12 mouse cellular contexts compared by ENCODE assay signal in genomic region chr7:144411967-144412906, GRCm38 (mm10). TPM values are rescaled to one million over a fixed set of nuclear protein-coding genes. Genes with fewer than 3 reads are reported as not detected.
DNase-seq lines count a peak whose midpoint lies in the region; ATAC-seq lines count a peak whose summit lies in the region.
"Had no signal": no experiment of that assay in that cellular context is flagged by ENCODE, and none has a peak within 500 bp of the region (broad histone marks: within the 10 kb centered on the region; RNA-seq: fewer than 3 reads in every experiment).

No protein-coding gene starts in this region.

- no peaks in the 10 kb centered on the region for H3K9me3 ChIP-seq in midbrain, embryonic 10.5 days (replicated peaks)
- H3K9me3 ChIP-seq in midbrain, embryonic 11.5 days (ENCODE audit: control insufficient read depth, low read length) = no peaks in the 10 kb centered on the region
- no peaks in the 10 kb centered on the region for H3K9me3 ChIP-seq in hindbrain, embryonic 15.5 days
- no peaks in the 10 kb centered on the region for H3K9me3 ChIP-seq in neural tube, embryonic 14.5 days (ENCODE audit: control insufficient read depth, low read length)
- H3K9me3 ChIP-seq in heart, embryonic 10.5 days = no peaks in the 10 kb centered on the region

- H3K4me2 ChIP-seq in midbrain, embryonic 11.5 days = no peak overlapping the region
- no peak overlapping the region for H3K4me2 ChIP-seq in hindbrain, embryonic 15.5 days
- no peak overlapping the region for H3K4me2 ChIP-seq in neural tube, embryonic 14.5 days (ENCODE audit: low read depth, low read length)

- no peak for ATAC-seq in midbrain, embryonic 11.5 days (ENCODE audit: low FRiP score)
- peak; percentile 37 for ATAC-seq in hindbrain, embryonic 15.5 days (ENCODE audit: low FRiP score, low read depth)
- ATAC-seq in neural tube, embryonic 14.5 days (ENCODE audit: low read depth) = 0 out of 2 replicates have a peak, but pooled peaks have one; percentile 45

- H3K9ac ChIP-seq in midbrain, embryonic 11.5 days (ENCODE audit: low read length) = no peak overlapping the region
- no peak overlapping the region for H3K9ac ChIP-seq in hindbrain, embryonic 15.5 days
- no peak overlapping the region for H3K9ac ChIP-seq in neural tube, embryonic 14.5 days (replicated peaks; ENCODE audit: low read depth, low read length)

- DNase-seq in cerebellum, postnatal 10 days = peak; percentile 67 to 73
- DNase-seq in cerebellum, adult 9-10 months = no peak
- no peak for DNase-seq in midbrain, embryonic 10.5 days (ENCODE audit: low spot score)
- no peak for DNase-seq in midbrain, embryonic 11.5 days (ENCODE audit: low spot score, missing footprints)
- DNase-seq in ovary, postnatal 14 days (ENCODE audit: low spot score) = no peak
- DNase-seq in heart, embryonic 10.5 days (ENCODE audit: low spot score) = no peak
- DNase-seq: cerebellum, postnatal 36 days; gastrocnemius, adult 2 months; kidney, adult 9 months; layer of hippocampus, postnatal 36 days had no signal

- no peak overlapping the region for H3K4me3 ChIP-seq in midbrain, embryonic 10.5 days
- H3K4me3 ChIP-seq in midbrain, embryonic 11.5 days (ENCODE audit: low read depth, low read length) = no peak overlapping the region
- H3K4me3 ChIP-seq in hindbrain, embryonic 15.5 days = no peak overlapping the region
- H3K4me3 ChIP-seq in neural tube, embryonic 14.5 days (ENCODE audit: low read depth, low read length) = no peak overlapping the region
- H3K4me3 ChIP-seq in heart, embryonic 10.5 days = no peak overlapping the region
- H3K4me3 ChIP-seq: gastrocnemius, adult 2 months had no signal

- H3K4me1 ChIP-seq in midbrain, embryonic 10.5 days = peaks cover 22% of the 10 kb centered on the region
- H3K4me1 ChIP-seq in midbrain, embryonic 11.5 days (ENCODE audit: control insufficient read depth, insufficient read depth, low read length) = peaks cover 4% of the 10 kb centered on the region
- H3K4me1 ChIP-seq in hindbrain, embryonic 15.5 days (replicated peaks) = peaks cover 24% of the 10 kb centered on the region
- peaks cover 11% of the 10 kb centered on the region for H3K4me1 ChIP-seq in neural tube, embryonic 14.5 days (ENCODE audit: control insufficient read depth, insufficient read depth, low read length)
- peaks cover 16% of the 10 kb centered on the region for H3K4me1 ChIP-seq in heart, embryonic 10.5 days

- H3K27ac ChIP-seq in midbrain, embryonic 10.5 days (replicated peaks) = peak overlapping the region; percentile 56; the same call in 1 of the 2 replicates
- no peak overlapping the region; the same call in 1 of the 2 replicates for H3K27ac ChIP-seq in midbrain, embryonic 11.5 days (ENCODE audit: low read depth, low read length)
- H3K27ac ChIP-seq in hindbrain, embryonic 15.5 days (replicated peaks) = peak overlapping the region; percentile 70
- peak overlapping the region; percentile 18; the same call in 1 of the 2 replicates for H3K27ac ChIP-seq in neural tube, embryonic 14.5 days (ENCODE audit: low read depth, low read length)
- no peak overlapping the region for H3K27ac ChIP-seq in heart, embryonic 10.5 days
- H3K27ac ChIP-seq: gastrocnemius, adult 2 months had no signal

- no peaks in the 10 kb centered on the region for H3K27me3 ChIP-seq in midbrain, embryonic 10.5 days (ENCODE audit: low read depth, poor library complexity, severe bottlenecking)
- H3K27me3 ChIP-seq in midbrain, embryonic 11.5 days (ENCODE audit: control insufficient read depth, insufficient read depth, low read length) = no peaks in the 10 kb centered on the region
- no peaks in the 10 kb centered on the region for H3K27me3 ChIP-seq in hindbrain, embryonic 15.5 days
- no peaks in the 10 kb centered on the region for H3K27me3 ChIP-seq in neural tube, embryonic 14.5 days (ENCODE audit: control insufficient read depth, insufficient read depth, low read length)
- H3K27me3 ChIP-seq in heart, embryonic 10.5 days (ENCODE audit: insufficient read depth, poor library complexity, severe bottlenecking) = peaks cover 53% of the 10 kb centered on the region

- WGBS in midbrain, embryonic 10.5 days = 83% methylated on average over 22 of the region's 22 CpGs
- 80% methylated on average over 22 of the region's 22 CpGs for WGBS in midbrain, embryonic 11.5 days
- 46% methylated on average over 22 of the region's 22 CpGs for WGBS in hindbrain, embryonic 15.5 days
- 40% methylated on average over 22 of the region's 22 CpGs for WGBS in neural tube, embryonic 14.5 days
- WGBS in heart, embryonic 10.5 days = 76% methylated on average over 22 of the region's 22 CpGs

- peaks cover 25% of the 10 kb centered on the region for H3K36me3 ChIP-seq in midbrain, embryonic 10.5 days
- no peaks in the 10 kb centered on the region; the same call in 1 of the 2 replicates for H3K36me3 ChIP-seq in midbrain, embryonic 11.5 days (ENCODE audit: control insufficient read depth, insufficient read depth, low read length)
- peaks cover 9% of the 10 kb centered on the region; the same call in 1 of the 2 replicates for H3K36me3 ChIP-seq in hindbrain, embryonic 15.5 days
- peaks cover 11% of the 10 kb centered on the region; the same call in 1 of the 2 replicates for H3K36me3 ChIP-seq in neural tube, embryonic 14.5 days (ENCODE audit: control insufficient read depth, insufficient read depth, low read length)
- no peaks in the 10 kb centered on the region for H3K36me3 ChIP-seq in heart, embryonic 10.5 days

RNA-seq across cellular contexts. Expression of gene Cttn, which starts 58.6 kb away (rescaled TPM):
- polyA plus RNA-seq in midbrain, embryonic 10.5 days (2016; fragmentation: Nextera tagmentation; extraction: Ambion mirVana) = 217 and 229 TPM in 2 replicates
- 193 and 196 TPM in 2 replicates for polyA plus RNA-seq in midbrain, embryonic 11.5 days (2014; fragmentation: Nextera tagmentation; extraction: Ambion mirVana)
- 171 and 187 TPM in 2 replicates for polyA plus RNA-seq in hindbrain, embryonic 15.5 days (2015; fragmentation: Nextera tagmentation; extraction: Ambion mirVana)
- polyA plus RNA-seq in neural tube, embryonic 14.5 days (2014; fragmentation: Nextera tagmentation; extraction: Ambion mirVana) = 144 and 167 TPM in 2 replicates
- 168 and 174 TPM in 2 replicates for polyA plus RNA-seq in heart, embryonic 10.5 days (2016; fragmentation: Nextera tagmentation; extraction: Ambion mirVana)

Comparison
In these comparisons a context has a peak if more than half of its experiments do, and no peak if none do; other contexts are left out.
1. DNase-seq: peak in cerebellum, postnatal 10 days (2 of 2); none in cerebellum, adult 9-10 months (single experiment), midbrain, embryonic 10.5 days (single experiment), midbrain, embryonic 11.5 days (single experiment), ovary, postnatal 14 days (single experiment) and heart, embryonic 10.5 days (single experiment).
2. H3K27ac ChIP-seq: peak in midbrain, embryonic 10.5 days (single experiment), hindbrain, embryonic 15.5 days (single experiment) and neural tube, embryonic 14.5 days (single experiment); none in midbrain, embryonic 11.5 days (single experiment) and heart, embryonic 10.5 days (single experiment).